Mouse (Mus musculus): ENCODE measurements around the gene Prr19.

Gene Prr19

DNA sequence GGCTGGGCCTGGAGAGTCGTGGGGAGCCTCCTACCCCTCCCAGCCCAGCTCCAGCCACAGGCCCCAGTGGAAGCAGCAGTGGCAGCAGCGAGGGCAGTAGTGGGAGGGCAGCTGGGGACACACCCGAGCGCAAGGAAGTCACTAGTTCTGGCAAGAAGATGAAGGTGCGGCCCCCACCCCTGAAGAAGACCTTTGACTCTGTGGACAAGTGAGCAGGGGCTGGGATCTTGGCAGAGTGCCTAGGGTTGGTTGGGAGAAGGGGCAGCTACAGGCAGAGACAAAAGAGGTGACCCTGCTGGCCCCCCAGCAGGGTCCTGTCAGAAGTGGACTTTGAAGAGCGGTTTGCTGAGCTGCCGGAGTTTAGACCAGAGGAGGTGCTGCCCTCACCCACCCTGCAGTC, 9.1 kb upstream of the Prr19 start:
- DNase-seq (ENCODE audit: extremely low spot score, low read depth, low spot score): no peak

DNA sequence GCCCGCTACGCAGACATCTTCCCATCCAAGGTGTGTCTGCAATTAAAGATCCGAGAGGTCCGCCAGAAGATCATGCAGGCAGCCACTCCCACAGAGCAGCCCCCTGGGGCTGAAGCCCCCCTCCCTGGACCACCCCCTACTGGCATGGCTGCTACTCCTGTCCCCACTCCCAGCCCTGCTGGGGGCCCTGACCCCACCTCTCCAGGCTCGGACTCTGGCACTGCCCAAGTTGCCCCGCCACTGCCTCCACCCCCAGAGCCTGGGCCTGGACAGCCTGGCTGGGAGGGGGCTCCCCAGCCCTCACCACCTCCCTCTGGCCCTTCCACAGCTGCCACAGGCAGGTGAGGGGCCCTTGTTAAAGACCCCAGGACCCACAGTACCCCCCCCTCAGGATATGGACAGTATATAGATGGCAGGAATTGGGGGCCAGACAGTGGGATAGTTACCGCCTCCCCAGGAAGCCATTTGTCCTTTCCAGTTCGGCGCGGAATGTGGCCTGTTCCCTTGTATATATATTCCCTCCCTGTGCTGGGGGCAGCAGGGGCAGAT, 7.9 kb upstream of the Prr19 start:
- DNase-seq (ENCODE audit: extremely low spot score, low read depth, low spot score): no peak

DNA sequence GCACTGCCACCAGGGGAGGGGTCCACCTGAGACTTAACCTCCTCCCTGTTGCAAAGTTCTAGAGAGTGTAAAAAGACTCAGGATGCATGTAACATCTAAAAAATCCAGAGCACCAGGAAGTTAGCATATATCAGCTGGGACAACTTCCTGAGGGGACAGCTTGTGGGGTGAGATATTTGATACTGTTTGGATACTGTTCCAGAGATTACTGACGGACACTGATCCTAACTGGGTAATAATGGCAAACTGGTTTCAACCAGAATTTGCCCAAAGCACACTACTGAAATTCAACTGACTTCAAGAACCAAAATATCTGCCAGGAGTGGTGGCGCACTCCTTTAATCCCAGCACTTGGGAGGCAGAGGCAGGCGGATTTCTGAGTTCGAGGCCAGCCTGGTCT, 6.7 kb upstream of the Prr19 start:
- no peak for DNase-seq (ENCODE audit: extremely low spot score, low read depth, low spot score)

DNA sequence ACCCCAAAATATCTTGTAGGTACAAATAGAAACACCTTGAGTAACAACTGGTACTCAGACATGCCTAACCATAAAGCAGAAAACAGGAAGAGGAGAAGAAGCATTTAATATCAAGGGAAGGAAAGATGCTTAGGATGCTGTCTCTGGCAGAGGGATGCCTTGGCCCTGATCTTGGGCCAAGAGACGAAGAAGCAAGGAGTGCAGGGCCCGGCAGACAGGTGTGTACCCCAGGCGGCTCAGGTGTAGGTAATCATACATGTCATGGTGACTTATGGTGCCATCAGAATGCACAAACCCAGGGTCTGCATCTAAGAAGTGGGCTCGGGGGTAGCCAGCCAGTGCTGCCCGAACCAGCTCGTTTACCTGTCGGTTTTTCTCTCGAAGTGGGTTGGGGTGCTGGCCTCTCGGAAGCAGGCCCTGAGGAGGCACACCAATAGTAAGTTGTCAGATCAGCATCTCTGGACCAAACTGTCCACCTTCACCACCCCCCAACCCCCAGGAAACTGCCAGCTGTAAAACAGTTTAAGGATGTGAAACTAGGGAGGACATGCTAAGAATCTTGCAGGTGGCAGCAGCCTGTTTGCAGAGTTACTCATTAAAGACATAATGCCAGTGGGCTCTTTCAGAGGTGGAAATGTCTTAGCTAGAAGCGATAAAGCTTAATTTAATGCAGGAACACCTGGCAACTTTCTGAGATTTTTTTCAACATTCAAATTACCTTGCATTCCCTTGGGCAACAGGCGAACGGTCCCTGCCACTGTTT, 6.1 kb upstream of the Prr19 start:
- no peak for DNase-seq (ENCODE audit: extremely low spot score, low read depth, low spot score)

DNA sequence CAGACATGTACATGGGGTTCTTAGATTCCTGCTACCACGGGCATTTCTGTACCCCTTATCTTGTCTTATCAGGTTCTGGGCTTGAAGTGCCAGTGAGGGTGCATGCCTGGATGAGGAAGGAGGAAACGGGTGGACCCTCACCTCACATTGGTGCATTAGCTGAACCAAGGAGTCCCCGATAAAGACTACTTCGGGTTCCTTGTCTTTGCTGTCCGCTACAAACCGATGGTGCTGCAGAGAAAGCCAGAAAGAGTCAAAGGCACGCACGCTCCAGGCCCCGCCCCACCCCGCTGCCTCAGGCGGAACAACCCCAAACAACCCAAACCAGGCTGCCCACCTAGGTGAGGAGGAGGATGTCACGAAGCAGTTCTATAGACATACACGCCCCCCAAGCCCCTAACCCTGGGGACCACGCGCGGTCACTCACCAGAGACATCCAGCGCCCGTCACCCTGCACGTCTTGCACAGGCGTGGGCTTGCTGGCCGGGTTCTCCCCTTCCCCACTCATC, 4.2 kb upstream of the Prr19 start:
- DNase-seq (ENCODE audit: extremely low spot score, low read depth, low spot score): no peak

DNA sequence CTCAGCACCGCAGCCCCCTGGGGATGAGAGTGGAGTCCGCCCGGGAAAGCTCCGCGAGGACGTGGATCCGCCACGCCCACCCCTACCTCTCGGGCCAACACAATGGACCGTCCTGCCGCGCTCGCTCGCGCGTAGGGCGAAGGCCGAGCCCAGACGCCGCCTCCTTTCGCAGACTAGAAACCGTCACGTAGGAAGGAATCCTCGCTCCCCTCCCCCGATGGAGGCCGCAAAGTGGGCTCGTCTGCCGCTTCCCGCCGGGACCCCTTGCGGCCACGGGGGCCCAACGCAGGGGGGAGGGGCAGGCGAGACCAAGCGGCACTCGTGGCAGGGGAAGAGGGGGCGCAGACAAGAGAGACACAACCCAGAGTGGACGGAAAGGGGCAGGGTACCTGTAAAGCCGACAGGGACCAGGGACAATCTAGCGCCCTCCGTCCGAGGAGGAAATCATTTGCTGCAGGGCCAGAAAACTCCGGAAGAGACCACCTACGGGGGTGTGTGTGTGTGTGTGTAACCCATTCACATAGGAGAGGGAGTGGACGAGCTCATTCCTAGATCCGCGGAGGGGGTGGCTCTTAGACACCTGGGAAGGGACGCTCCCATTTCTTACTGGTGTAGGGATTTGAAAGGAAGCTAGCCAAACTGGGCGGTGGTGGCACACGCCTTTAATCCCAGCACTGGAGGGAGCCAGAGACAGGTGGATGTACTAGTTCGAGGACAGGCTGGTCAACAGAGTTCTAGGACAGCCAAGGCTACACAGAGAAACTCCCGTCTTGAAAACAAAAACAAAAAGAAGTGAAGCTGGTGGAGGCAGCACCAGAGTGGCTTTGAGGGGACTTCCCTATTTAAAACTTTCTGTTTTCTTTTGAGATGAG, 3.5 kb upstream of the Prr19 start, which contains the start of gene Pafah1b3:
Pafah1b3 (minus strand) TSS at position 533 of the 872 bp plus-strand sequence.
- DNase-seq (ENCODE audit: extremely low spot score, low read depth, low spot score): peak; percentile 89

DNA sequence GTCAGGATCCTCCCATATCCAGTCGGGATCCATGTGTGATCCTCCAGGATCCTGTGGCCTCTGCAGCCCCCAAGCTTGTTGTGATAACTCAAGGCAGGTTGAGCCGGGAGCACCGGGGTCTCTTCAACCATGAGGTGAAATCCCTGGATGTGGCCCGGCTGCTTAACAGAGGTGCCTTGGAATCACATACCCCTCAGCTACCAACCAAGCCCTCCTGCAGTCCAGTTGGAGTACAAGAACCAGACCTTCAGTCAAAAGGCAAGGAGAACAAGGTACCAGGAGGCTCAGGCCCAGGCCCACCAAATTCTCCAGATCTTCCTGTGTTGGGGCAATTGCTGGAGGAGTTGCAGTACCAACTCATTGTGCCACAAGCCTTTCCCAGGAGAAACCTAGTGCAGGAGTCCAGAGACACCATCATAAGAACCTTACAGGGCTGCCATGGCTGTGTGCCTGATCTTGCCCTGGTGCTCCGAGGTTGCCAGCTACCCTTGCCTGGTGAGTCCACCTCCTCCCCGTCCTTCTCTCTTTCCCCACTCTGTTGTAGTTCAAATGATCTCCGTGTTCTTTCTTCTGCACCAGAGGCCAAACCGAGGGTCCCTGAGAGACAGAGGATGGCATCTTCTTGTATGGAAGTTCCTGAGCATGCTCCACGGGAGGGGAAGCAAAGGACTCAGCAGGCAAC, 1.9 kb downstream of the Prr19 start:
- no peak for DNase-seq (ENCODE audit: extremely low spot score, low read depth, low spot score)

DNA sequence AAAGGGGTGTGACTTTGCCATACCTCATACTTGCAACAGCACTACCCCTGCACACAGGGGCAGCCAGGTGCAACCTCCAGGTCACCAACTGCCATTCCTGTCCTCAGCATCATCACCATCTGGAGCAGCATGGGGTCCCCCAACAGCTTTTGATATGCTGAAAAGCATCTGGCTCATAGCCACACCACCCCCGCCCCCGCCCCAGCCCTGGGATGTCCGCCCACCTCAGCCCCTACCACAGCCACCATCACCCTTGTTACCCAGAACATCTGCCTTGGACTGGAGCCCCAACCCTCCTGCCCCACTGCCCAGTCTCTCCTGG, 2.4 kb downstream of the Prr19 start:
- no peak for DNase-seq (ENCODE audit: extremely low spot score, low read depth, low spot score)

DNA sequence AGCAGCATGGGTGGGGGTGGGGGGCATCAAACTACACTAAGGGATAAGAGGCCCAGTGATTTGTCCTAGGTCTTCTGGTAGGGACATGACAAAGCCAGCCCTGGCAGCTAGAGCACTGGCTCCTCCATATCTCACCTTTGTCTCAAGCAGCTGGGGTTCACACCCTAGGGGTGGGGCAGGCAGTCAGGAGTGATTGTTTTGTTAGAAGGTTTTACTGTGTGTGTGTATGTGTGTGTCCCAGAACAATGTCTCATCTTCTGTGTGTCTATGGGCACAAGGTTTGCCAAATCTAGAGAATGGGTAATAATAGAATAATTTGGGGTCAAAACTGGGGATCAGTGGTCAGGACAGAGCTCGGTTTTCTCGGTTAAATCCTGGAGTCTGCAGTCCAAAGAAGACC, 4.3 kb downstream of the Prr19 start:
- no peak for DNase-seq (ENCODE audit: extremely low spot score, low read depth, low spot score)

DNA sequence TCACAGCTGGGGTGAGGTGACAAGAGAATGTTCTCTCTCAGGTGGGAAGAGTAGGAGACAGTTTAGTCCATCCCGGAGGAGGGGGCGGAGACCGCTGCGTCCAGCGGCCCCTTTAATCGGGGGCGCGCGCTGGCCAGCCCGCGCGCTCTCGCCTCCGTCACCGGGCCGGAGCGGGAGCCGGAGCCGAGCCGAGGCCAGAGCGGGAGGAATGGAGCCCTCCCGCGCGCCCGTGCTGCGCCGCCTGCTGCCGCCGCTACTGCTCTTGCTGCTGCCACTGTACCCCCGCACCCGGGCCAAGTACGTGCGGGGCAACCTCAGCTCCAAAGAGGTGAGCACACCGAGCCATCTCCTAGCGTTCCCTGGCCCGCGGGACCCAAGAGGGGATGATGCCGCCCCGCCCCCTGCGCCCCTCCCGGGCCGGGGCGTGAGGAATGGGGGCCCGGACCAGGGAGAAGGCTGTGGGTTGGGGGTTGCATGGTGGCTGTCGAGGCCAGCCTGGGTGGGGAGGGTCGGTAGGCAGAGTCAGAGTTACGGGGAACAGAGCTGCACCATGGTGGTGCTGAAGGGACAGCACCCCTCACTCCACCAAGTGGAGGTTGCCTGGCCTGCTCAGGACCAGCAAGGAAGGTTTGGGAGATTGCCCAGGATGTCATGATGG, 4.9 kb downstream of the Prr19 start, which contains the start of gene Tmem145:
Tmem145 (plus strand) TSS at position 151 of the 658 bp plus-strand sequence.
- DNase-seq (ENCODE audit: extremely low spot score, low read depth, low spot score): peak; percentile 64

DNA sequence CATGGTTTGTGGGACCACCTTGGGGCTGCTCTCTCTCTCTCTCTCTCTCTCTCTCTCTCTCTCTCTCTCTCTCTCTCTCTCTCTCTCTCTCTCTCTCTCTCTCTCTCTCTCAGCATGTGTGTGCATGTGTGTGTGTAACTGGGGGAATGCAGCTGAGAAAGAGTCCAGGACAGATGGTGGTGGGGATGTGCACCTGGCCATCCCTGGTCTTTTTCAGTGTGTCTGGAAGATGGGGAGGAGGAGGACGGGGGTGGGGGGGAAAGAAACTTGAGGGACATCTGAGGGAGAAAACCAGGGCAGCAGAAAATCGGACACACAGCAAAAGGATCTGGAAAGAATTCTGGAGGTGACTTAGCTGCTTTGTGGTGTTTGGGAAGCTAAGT, 5.4 kb downstream of the Prr19 start:
- no peak for DNase-seq (ENCODE audit: extremely low spot score, low read depth, low spot score)

DNA sequence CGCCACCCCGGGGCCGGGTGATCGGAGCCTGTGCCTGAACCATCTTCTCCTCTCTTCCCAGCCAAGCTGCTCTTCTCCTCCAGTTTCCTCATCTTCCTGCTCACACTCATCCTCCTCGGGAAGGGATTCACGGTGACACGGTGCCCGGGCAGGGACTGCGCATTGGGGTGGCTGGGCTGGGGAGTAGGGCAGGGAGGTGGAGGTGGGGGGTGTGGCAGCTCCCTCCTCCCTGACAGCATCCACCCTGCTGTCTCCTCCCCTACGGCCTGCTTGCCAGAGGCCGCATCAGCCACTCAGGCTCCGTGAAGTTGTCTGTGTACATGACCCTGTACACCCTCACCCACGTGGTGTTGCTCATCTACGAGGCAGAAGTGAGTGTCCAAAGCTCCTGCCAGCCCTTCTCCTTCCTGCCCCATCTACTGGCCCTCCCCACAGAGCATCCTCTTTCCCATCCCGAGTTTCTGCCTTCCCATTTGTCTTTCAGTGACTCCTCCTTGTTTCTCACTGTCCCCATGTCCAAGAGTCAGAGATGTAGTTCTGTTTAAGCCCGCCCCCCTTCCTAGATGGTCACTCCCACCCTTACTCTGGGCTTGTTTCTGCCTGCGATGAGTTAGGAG, 7.6 kb downstream of the Prr19 start:
- no peak for DNase-seq (ENCODE audit: extremely low spot score, low read depth, low spot score)

DNA sequence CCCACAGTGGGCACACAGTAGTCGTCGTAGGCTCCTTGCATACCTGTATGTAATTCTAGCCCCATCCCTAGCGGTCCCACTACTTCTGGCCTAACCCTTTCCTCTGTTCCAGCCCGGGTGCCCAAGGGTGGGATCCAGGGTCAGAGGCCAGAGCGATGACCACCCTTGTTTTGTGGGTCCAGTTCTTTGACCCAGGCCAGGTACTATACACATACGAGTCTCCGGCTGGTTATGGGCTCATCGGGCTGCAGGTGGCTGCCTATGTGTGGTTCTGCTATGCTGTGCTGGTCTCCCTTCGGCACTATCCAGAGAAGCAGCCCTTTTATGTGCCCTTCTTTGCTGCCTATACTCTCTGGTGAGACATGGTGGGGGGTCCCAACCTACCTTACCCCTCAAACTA, 8.2 kb downstream of the Prr19 start:
- DNase-seq (ENCODE audit: extremely low spot score, low read depth, low spot score): no peak

DNA sequence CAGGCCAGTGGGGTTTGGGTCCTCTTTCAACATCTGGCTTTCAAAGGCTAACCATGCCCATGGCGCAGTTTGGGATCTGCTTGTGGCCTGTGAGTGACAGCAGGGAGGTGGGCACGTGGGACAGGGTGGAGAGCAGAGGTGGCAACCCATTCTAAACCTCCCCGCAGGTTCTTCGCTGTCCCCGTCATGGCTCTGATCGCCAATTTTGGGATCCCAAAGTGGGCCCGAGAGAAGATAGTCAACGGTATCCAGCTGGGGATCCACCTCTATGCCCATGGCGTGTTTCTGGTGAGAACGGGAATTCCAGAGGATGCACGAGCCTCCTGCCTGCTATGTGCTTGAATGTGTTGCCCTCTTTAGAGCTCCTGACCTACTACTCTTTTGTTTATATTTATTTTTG, 10.0 kb downstream of the Prr19 start:
- DNase-seq (ENCODE audit: extremely low spot score, low read depth, low spot score): no peak

DNA sequence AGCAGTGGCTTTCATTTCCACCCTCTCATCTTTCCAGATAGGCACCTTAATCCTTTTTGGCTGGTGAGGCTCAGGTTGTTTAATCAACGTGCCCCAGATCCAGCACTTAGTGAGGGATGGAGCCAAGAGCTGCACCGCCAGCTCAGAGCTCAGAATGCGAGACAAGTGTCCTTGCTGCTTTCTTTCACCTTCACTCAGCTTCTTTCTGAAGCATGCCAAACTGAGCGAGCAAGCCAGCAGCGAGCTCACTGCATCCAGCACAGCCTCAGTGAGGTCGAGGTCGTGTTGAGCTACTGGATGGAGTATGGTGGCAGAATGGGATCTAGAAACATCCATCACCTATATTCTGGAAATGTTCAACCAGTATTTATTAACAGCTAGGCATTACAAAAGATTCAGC, 12.1 kb downstream of the Prr19 start:
- no peak for DNase-seq (ENCODE audit: extremely low spot score, low read depth, low spot score)

DNA sequence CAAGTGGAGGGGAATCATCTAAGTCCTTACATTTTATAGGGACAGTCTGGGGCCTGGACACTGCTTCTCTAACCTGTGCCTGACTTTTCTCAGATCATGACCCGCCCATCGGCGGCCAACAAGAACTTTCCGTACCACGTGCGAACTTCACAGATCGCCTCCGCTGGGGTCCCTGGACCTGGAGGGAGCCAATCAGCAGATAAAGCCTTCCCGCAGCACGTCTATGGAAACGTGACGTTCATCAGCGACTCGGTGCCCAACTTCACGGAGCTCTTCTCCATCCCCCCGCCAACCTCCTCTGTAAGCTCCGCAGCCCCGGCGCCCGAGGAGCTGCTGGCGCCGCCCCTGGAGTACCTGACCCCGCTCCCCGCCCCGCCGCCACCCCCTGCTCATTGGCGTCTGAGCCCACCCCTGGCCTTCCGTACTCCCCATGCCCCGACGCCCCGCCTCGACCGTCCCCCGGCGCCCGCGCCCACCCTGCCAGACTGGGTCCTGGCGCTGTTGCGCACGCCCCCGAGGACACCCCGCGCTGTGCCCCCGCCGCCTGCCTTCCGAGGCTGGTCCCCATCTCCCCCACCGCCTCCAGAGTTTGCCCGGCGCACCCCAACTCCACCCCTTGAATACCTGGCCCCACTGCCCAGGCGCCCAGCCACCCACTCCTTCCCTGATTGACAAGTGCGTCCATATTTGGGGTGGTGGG, 13.5 kb downstream of the Prr19 start:
- no peak for DNase-seq (ENCODE audit: extremely low spot score, low read depth, low spot score)

DNA sequence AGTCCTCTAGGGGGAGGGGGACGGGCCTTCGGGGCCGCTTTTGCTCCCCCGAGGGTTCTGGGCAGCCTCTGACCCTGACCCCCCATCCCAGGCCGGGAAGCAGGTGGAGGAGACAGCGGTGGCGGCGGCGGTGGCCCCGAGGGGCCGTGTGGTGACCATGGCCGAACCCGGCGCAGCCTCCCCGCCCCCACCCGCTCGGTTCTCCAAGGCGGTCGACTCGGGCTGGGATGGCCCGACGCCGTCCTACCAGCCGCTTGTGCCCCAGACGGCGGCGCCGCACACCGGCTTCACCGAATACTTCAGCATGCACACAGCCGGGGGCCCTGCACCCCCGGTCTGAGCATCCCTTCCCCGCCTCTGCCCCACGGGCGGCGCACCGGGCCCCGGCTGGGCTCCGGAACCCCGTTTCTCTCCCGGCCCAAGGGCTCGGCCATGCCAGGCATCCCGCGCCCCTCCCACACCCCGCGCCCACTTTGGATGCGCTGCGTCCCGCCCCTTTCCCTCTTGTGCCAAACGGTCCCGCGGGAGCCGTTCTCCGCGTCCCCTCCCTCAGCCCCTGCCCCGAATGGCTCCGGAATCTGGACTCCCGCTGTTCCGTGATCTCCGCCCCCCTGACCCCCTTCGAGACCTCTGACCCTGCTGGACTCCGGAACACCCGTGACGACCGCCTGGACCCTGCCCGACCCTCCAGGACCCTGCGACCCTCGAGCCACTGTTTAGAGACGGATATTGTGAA, 14.3 kb downstream of the Prr19 start:
- no peak for DNase-seq (ENCODE audit: extremely low spot score, low read depth, low spot score)

DNA sequence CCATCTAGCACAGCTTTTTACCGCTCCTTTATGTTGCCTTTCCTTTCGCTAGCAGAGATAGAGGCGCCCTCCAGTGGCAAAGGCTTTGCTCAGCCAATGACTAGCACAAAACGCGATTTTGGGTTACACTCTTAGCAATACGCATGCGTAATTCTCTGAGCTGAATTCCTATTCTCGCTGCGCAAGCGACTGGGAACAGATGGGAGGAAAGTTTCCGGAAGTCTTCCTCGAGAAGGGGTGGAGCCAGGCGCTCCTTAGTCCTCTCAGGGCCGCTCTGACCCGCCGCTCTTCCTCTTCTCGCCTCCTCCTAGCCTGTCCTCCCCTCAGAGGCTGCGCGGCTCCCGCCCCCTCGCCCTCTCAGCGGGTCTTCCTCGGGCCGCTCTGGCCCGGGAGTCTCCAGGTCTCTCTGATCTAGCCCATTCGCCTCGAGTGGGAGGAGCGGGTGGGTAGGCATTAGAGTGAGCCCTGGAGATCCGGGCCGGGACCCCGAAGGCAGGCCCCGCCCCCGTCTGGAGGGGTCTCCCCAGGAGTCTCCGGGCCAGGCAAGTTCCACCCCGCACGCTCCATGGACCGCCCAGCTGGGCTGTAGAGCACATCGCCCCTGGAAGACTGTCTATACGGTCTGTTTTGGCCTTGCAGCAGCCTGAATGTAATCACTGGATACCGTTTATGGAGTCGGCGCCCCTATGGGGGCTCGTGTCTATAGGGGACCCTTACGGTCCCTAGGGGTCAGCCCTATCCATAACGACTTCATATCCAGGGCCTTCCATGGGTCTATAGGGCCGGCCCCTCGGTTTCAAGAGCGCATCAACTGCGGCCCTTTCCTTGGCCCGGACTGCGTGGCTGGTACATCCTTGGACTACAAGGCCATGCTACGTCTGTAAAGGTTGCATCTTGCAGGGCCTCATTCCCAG, 15.6 kb downstream of the Prr19 start, which contains the start of gene Megf8:
Megf8 (plus strand) TSS at position 633 of the 914 bp plus-strand sequence.
- DNase-seq (ENCODE audit: extremely low spot score, low read depth, low spot score): peak; percentile 100

Measured in hindlimb bud, embryonic 11.5 days (tissue).